Mouse (Mus musculus) intestine, embryonic 15.5 days (tissue): ENCODE results near the gene Ndufv3. TPM values are rescaled to one million over a fixed set of nuclear protein-coding genes. Genes with fewer than 3 reads are reported as not detected.
"Not testable (repeated sequence)": the region's sequence is repeated elsewhere in the genome, so short reads cannot be mapped to it uniquely, and the experiment has no call there.

Source experiments
- ATAC-seq: fragments of 200-750 bp; cut with Nextera tagmentation; 2 replicates; pipeline ENCODE4 v1.8.0; 2017; ENCODE audit warnings: moderate TSS enrichment, moderate library complexity
- H3K27ac ChIP-seq: fragments of 300-500 bp; sonication (generic); 2 replicates; pipeline ENCODE4 v1.5.1; 2015; ENCODE audit warnings: mild to moderate bottlenecking, inconsistent platforms
- H3K27me3 ChIP-seq: fragments of 300-500 bp; sonication (generic); replicated peaks from 2 replicates; pipeline ENCODE4 v1.6.1; 2015; ENCODE audit warnings: inconsistent platforms
- H3K36me3 ChIP-seq: fragments of 300-500 bp; sonication (generic); 2 replicates; pipeline ENCODE4 v1.6.1; 2015; ENCODE audit warnings: inconsistent platforms
- H3K4me1 ChIP-seq: fragments of 300-500 bp; sonication (generic); replicated peaks from 2 replicates; pipeline ENCODE4 v1.6.1; 2015; ENCODE audit warnings: inconsistent platforms
- H3K4me2 ChIP-seq: fragments of 300-500 bp; sonication (generic); replicated peaks from 2 replicates; pipeline ENCODE4 v1.6.1; 2015; ENCODE audit warnings: mild to moderate bottlenecking, inconsistent platforms
- H3K4me3 ChIP-seq: fragments of 300-500 bp; sonication (generic); replicated peaks from 2 replicates; pipeline ENCODE4 v1.5.1; 2015; ENCODE audit warnings: inconsistent platforms
- H3K9ac ChIP-seq: fragments of 300-500 bp; sonication (generic); 2 replicates; pipeline ENCODE4 v1.6.1; 2015; ENCODE audit warnings: inconsistent platforms
- H3K9me3 ChIP-seq: fragments of 300-500 bp; sonication (generic); 2 replicates; pipeline ENCODE4 v1.6.1; 2016; ENCODE audit warnings: inconsistent platforms
- WGBS: fragments of 180-500 bp; shearing (Covaris S2); methylation state at CpG from one replicate; pipeline ENCODE4 v1.1.7; 2015; 5-methylcytosine and 5-hydroxymethylcytosine counted together
- polyA plus RNA-seq: library from polyadenylated mRNA; unstranded; fragments of >200 nt; fragmentation: Nextera tagmentation; extraction: Ambion mirVana; gene quantifications from 2 replicates; pipeline ENCODE4 v1.2.1, GENCODE M21; 2015

Gene Ndufv3
- polyA plus RNA-seq, 1 experiment from 2014 or later = 404 TPM

- Histone ChIP-seq H3K4me2 (no peak overlapping the region), H3K27ac (peak overlapping the region; percentile 44; the same call in 1 of the 2 replicates), H3K27me3 (no peaks in the 10 kb centered on the region), H3K9ac (no peak overlapping the region), H3K9me3 (no peaks in the 10 kb centered on the region), H3K4me3 (no peak overlapping the region), H3K4me1 (peaks cover 8% of the 10 kb centered on the region), H3K36me3 (no peaks in the 10 kb centered on the region)
- no peak for ATAC-seq
- WGBS = 58% methylated on average over 4 of the region's 4 CpGs
These were observed 21.0 kb downstream of the Ndufv3 start for GRCm38 (mm10) chr17:31540809-31541459.

- no peak for ATAC-seq
- H3K4me2 ChIP-seq = no peak overlapping the region
- H3K9ac ChIP-seq = no peak overlapping the region
These were observed 21.5 kb downstream of the Ndufv3 start for GRCm38 (mm10) chr17:31541460-31541831.

GRCm38 (mm10) chr17:31543574-31543973 is 23.7 kb downstream of the Ndufv3 start:
- ATAC-seq = no peak
- Histone ChIP-seq H3K36me3 (no peaks in the 10 kb centered on the region), H3K4me1 (peaks cover 7% of the 10 kb centered on the region; the same call in 1 of the 2 replicates), H3K27me3 (no peaks in the 10 kb centered on the region), H3K9me3 (no peaks in the 10 kb centered on the region), H3K9ac (no peak overlapping the region), H3K4me3 (no peak overlapping the region), H3K27ac (no peak overlapping the region), H3K4me2 (no peak overlapping the region)
- 17% methylated on average over 6 of the region's 6 CpGs for WGBS

More at GRCm38 (mm10) chr17:31541460-31541831, 21.5 kb downstream of the Ndufv3 start:
- Histone ChIP-seq H3K27ac (0 out of 2 replicates have a peak overlapping the region, but pooled peaks have one; percentile 19), H3K27me3 (no peaks in the 10 kb centered on the region), H3K4me3 (no peak overlapping the region), H3K9me3 (no peaks in the 10 kb centered on the region), H3K4me1 (peaks cover 7% of the 10 kb centered on the region; the same call in 1 of the 2 replicates), H3K36me3 (no peaks in the 10 kb centered on the region)
- WGBS = 38% methylated on average over 6 of the region's 6 CpGs

GRCm38 (mm10) chr17:31546444-31547196 is 26.7 kb downstream of the Ndufv3 start:
- H3K4me2 ChIP-seq = no peak overlapping the region
- peaks cover 4% of the 10 kb centered on the region; the same call in 1 of the 2 replicates for H3K4me1 ChIP-seq
- no peak for ATAC-seq
- no peaks in the 10 kb centered on the region; the same call in 1 of the 2 replicates for H3K36me3 ChIP-seq
- no peaks in the 10 kb centered on the region for H3K27me3 ChIP-seq
- 82% methylated on average over 9 of the region's 9 CpGs for WGBS
- H3K27ac ChIP-seq = no peak overlapping the region
- H3K4me3 ChIP-seq = no peak overlapping the region
- H3K9me3 ChIP-seq = no peaks in the 10 kb centered on the region
- H3K9ac ChIP-seq = no peak overlapping the region

- H3K9ac ChIP-seq = no peak overlapping the region
- no peaks in the 10 kb centered on the region; the same call in 1 of the 2 replicates for H3K4me1 ChIP-seq
- no peaks in the 10 kb centered on the region for H3K27me3 ChIP-seq
- no peak overlapping the region for H3K27ac ChIP-seq
- 65% methylated on average over 3 of the region's 3 CpGs for WGBS
- no peaks in the 10 kb centered on the region for H3K9me3 ChIP-seq
- no peak for ATAC-seq
- H3K36me3 ChIP-seq = no peaks in the 10 kb centered on the region; the same call in 1 of the 2 replicates
- H3K4me2 ChIP-seq = no peak overlapping the region
- H3K4me3 ChIP-seq = no peak overlapping the region
These were observed 28.1 kb downstream of the Ndufv3 start for GRCm38 (mm10) chr17:31547974-31548373.

- Histone ChIP-seq H3K27me3 (no peaks in the 10 kb centered on the region), H3K9ac (no peak overlapping the region; the same call in 1 of the 2 replicates), H3K36me3 (no peaks in the 10 kb centered on the region; the same call in 1 of the 2 replicates), H3K9me3 (no peaks in the 10 kb centered on the region), H3K27ac (0 out of 2 replicates have a peak overlapping the region, but pooled peaks have one; percentile 7), H3K4me1 (no peaks in the 10 kb centered on the region; the same call in 1 of the 2 replicates), H3K4me3 (no peak overlapping the region), H3K4me2 (no peak overlapping the region)
- peak; percentile 59 for ATAC-seq
- 25% methylated on average over 8 of the region's 8 CpGs for WGBS
These were observed 29.5 kb downstream of the Ndufv3 start for GRCm38 (mm10) chr17:31549389-31549788.

GRCm38 (mm10) chr17:31552601-31553000 is 32.7 kb downstream of the Ndufv3 start:
- H3K4me2 ChIP-seq, H3K9ac ChIP-seq, H3K36me3 ChIP-seq, ATAC-seq, H3K4me3 ChIP-seq, H3K9me3 ChIP-seq, H3K27me3 ChIP-seq, H3K27ac ChIP-seq, H3K4me1 ChIP-seq: not testable (repeated sequence)
- 96% methylated on average over 23 of the region's 23 CpGs for WGBS

- ATAC-seq = 0 out of 2 replicates have a peak, but pooled peaks have one; percentile 46
- Histone ChIP-seq H3K4me2 (no peak overlapping the region), H3K27me3 (no peaks in the 10 kb centered on the region), H3K4me1 (peaks cover 15% of the 10 kb centered on the region), H3K27ac (0 out of 2 replicates have a peak overlapping the region, but pooled peaks have one; percentile 17), H3K36me3 (no peaks in the 10 kb centered on the region), H3K4me3 (no peak overlapping the region), H3K9ac (no peak overlapping the region), H3K9me3 (no peaks in the 10 kb centered on the region)
- 59% methylated on average over 4 of the region's 4 CpGs for WGBS
These were observed 36.3 kb downstream of the Ndufv3 start for GRCm38 (mm10) chr17:31556253-31556652.

- 37% methylated on average over 11 of the region's 11 CpGs for WGBS
- no peak overlapping the region for H3K9ac ChIP-seq
These were observed 37.4 kb downstream of the Ndufv3 start for GRCm38 (mm10) chr17:31557124-31557880.

GRCm38 (mm10) chr17:31557947-31558542 is 38.1 kb downstream of the Ndufv3 start:
- H3K27ac ChIP-seq = peak overlapping the region; percentile 54
- peak; percentile 42 for ATAC-seq
- H3K9me3 ChIP-seq = no peaks in the 10 kb centered on the region
- no peak overlapping the region for H3K9ac ChIP-seq
- H3K36me3 ChIP-seq = no peaks in the 10 kb centered on the region
- no peak overlapping the region for H3K4me3 ChIP-seq
- WGBS = 65% methylated on average over 10 of the region's 10 CpGs
- no peaks in the 10 kb centered on the region for H3K27me3 ChIP-seq
- H3K4me2 ChIP-seq = peak overlapping the region; percentile 36
- peaks cover 15% of the 10 kb centered on the region for H3K4me1 ChIP-seq

More at GRCm38 (mm10) chr17:31557124-31557880, 37.4 kb downstream of the Ndufv3 start:
- Histone ChIP-seq H3K4me3 (no peak overlapping the region), H3K9me3 (no peaks in the 10 kb centered on the region), H3K27ac (peak overlapping the region; percentile 54), H3K4me2 (peak overlapping the region; percentile 36), H3K36me3 (no peaks in the 10 kb centered on the region), H3K27me3 (no peaks in the 10 kb centered on the region), H3K4me1 (peaks cover 15% of the 10 kb centered on the region)
- peak; percentile 78 for ATAC-seq

GRCm38 (mm10) chr17:31559021-31559789 is 39.3 kb downstream of the Ndufv3 start:
- Histone ChIP-seq H3K4me1 (peaks cover 15% of the 10 kb centered on the region), H3K27ac (no peak overlapping the region), H3K4me3 (no peak overlapping the region), H3K9ac (no peak overlapping the region), H3K4me2 (no peak overlapping the region), H3K27me3 (no peaks in the 10 kb centered on the region), H3K9me3 (no peaks in the 10 kb centered on the region), H3K36me3 (no peaks in the 10 kb centered on the region)
- 86% methylated on average over 11 of the region's 11 CpGs for WGBS
- no peak for ATAC-seq
